Mouse (Mus musculus): Measurements from ENCODE around the gene Arid2. TPM values are rescaled to one million over a fixed set of nuclear protein-coding genes. Genes with fewer than 3 reads are reported as not detected.
A peak's percentile ranks its signal among the peaks of the same experiment; 100 is the strongest.
"Not testable (repeated sequence)": the region's sequence is repeated elsewhere in the genome, so short reads cannot be mapped to it uniquely, and the experiment has no call there.

The Arid2 gene
- polyA plus RNA-seq (2012; fragmentation: generic; extraction: Trizol), result 9.3 TPM

GRCm38 (mm10) chr15:96287369-96287975 is at the start of gene Arid2:
TSS of gene Arid2 (plus strand) at chr15:96287518.
- peaks cover 66% of the 10 kb centered on the region for H3K79me2 ChIP-seq (ENCODE audit: control insufficient read depth, insufficient read depth)
- peak within 1 kb of the TSS; percentile 100 for H3K4me2 ChIP-seq (ENCODE audit: low read depth)
- peaks cover under 1% of the 10 kb centered on the region for H3K36me3 ChIP-seq (ENCODE audit: control insufficient read depth, insufficient read depth)
- TF ChIP-seq POLR2A (IDR thresholded peaks at IDR 0.05; ENCODE audit: insufficient read length, low read depth) (peak; percentile 3), MAX (IDR thresholded peaks at IDR 0.05; ENCODE audit: low read depth) (no peak)
- H3K4me3 ChIP-seq, result peak within 1 kb of the TSS; percentile 73
- H3K27me3 ChIP-seq (ENCODE audit: control insufficient read depth, insufficient read depth, insufficient read length), result no peaks in the 10 kb centered on the region
- peak within 1 kb of the TSS; percentile 87 for H3ac ChIP-seq (ENCODE audit: control insufficient read depth, insufficient read length)

- no peak for TF ChIP-seq E2F4 (IDR thresholded peaks at IDR 0.05; ENCODE audit: insufficient read depth)
- no peak for TF ChIP-seq SRF (IDR thresholded peaks at IDR 0.05; ENCODE audit: control insufficient read depth, insufficient read length, low read depth)
- TF ChIP-seq MAX (IDR thresholded peaks at IDR 0.05; ENCODE audit: low read depth), result no peak
- no peak for TF ChIP-seq MYOD1 (IDR thresholded peaks at IDR 0.05; ENCODE audit: control insufficient read depth in 1 of 3, insufficient read length in 2 of 3, low read depth in 2 of 3)
- no peak for TF ChIP-seq MYOG (IDR thresholded peaks at IDR 0.05; ENCODE audit: control insufficient read depth in 1 of 3, insufficient read depth in 1 of 3, insufficient read length in 2 of 3, low read depth in 2 of 3)
- TF ChIP-seq POLR2A (IDR thresholded peaks at IDR 0.05; ENCODE audit: insufficient read length, low read depth), result no peak
- no peak for TF ChIP-seq USF1 (IDR thresholded peaks at IDR 0.05; ENCODE audit: low read depth)
- no peak for TF ChIP-seq CEBPB (IDR thresholded peaks at IDR 0.05; ENCODE audit: insufficient read depth, poor library complexity, severe bottlenecking)
- no peak for TF ChIP-seq REST (IDR thresholded peaks at IDR 0.05; ENCODE audit: insufficient read depth, insufficient read length)
- TF ChIP-seq POLR2AphosphoS2 (IDR thresholded peaks at IDR 0.05; ENCODE audit: insufficient read length, low read depth), result no peak
- no peak for TF ChIP-seq TCF3 (IDR thresholded peaks at IDR 0.05; ENCODE audit: insufficient read length, low read depth)
- TF ChIP-seq TCF12 (IDR thresholded peaks at IDR 0.05; ENCODE audit: insufficient read depth, poor library complexity, severe bottlenecking), result no peak
- Histone ChIP-seq H3K4me2 (ENCODE audit: low read depth) (no peak overlapping the region), H3ac (ENCODE audit: control insufficient read depth, insufficient read length) (no peak overlapping the region), H3K4me3 (no peak overlapping the region), H3K36me3 (ENCODE audit: control insufficient read depth, insufficient read depth) (no peaks in the 10 kb centered on the region), H3K27me3 (ENCODE audit: control insufficient read depth, insufficient read depth, insufficient read length) (peaks cover 9% of the 10 kb centered on the region), H3K79me2 (ENCODE audit: control insufficient read depth, insufficient read depth) (no peaks in the 10 kb centered on the region)
Observed at GRCm38 (mm10) chr15:96238071-96238470, 49.2 kb upstream of the Arid2 start.

GRCm38 (mm10) chr15:96244171-96244570 is 43.1 kb upstream of the Arid2 start:
- TF ChIP-seq USF1 (IDR thresholded peaks at IDR 0.05; ENCODE audit: low read depth), result no peak
- no peak for TF ChIP-seq MAX (IDR thresholded peaks at IDR 0.05; ENCODE audit: low read depth)
- no peak for TF ChIP-seq TCF12 (IDR thresholded peaks at IDR 0.05; ENCODE audit: insufficient read depth, poor library complexity, severe bottlenecking)
- no peak for TF ChIP-seq MYOG (IDR thresholded peaks at IDR 0.05; ENCODE audit: control insufficient read depth in 1 of 3, insufficient read depth in 1 of 3, insufficient read length in 2 of 3, low read depth in 2 of 3)
- TF ChIP-seq E2F4 (IDR thresholded peaks at IDR 0.05; ENCODE audit: insufficient read depth), result no peak
- no peak for TF ChIP-seq POLR2A (IDR thresholded peaks at IDR 0.05; ENCODE audit: insufficient read length, low read depth)
- no peak for TF ChIP-seq MYOD1 (IDR thresholded peaks at IDR 0.05; ENCODE audit: control insufficient read depth in 1 of 3, insufficient read length in 2 of 3, low read depth in 2 of 3)
- no peak for TF ChIP-seq SRF (IDR thresholded peaks at IDR 0.05; ENCODE audit: control insufficient read depth, insufficient read length, low read depth)
- no peak for TF ChIP-seq REST (IDR thresholded peaks at IDR 0.05; ENCODE audit: insufficient read depth, insufficient read length)
- TF ChIP-seq CEBPB (IDR thresholded peaks at IDR 0.05; ENCODE audit: insufficient read depth, poor library complexity, severe bottlenecking), result no peak
- Histone ChIP-seq H3K36me3 (ENCODE audit: control insufficient read depth, insufficient read depth) (no peaks in the 10 kb centered on the region), H3K4me2 (ENCODE audit: low read depth) (no peak overlapping the region), H3K4me3 (no peak overlapping the region), H3K27me3 (ENCODE audit: control insufficient read depth, insufficient read depth, insufficient read length) (no peaks in the 10 kb centered on the region), H3K79me2 (ENCODE audit: control insufficient read depth, insufficient read depth) (no peaks in the 10 kb centered on the region), H3ac (ENCODE audit: control insufficient read depth, insufficient read length) (no peak overlapping the region)

- H3K4me3 ChIP-seq; H3K27me3 ChIP-seq (ENCODE audit: control insufficient read depth, insufficient read depth, insufficient read length); H3ac ChIP-seq (ENCODE audit: control insufficient read depth, insufficient read length); H3K36me3 ChIP-seq (ENCODE audit: control insufficient read depth, insufficient read depth); H3K79me2 ChIP-seq (ENCODE audit: control insufficient read depth, insufficient read depth); H3K4me2 ChIP-seq (ENCODE audit: low read depth): not testable (repeated sequence)
Observed at GRCm38 (mm10) chr15:96244715-96245114, 42.6 kb upstream of the Arid2 start.

DNA sequence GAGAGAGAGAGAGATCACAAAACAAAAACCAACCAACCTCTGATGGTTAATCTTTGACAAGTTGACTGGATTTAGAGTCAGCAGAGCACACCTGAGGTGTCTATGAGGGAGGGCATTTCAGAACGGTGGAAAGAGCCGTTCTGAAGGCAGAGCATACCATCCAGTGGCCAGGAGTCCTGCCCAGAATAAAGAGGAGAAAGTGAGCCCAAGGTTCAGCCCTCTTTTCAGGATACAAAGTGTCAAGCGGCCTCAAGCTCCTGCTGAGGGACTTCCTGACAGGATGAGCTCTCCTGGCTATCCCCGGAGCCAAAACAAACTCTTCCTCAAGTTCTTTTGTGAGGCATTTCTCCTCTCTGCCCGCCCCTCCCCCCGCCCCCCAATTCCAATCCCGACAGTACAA is 33.5 kb upstream of the Arid2 start:
- Histone ChIP-seq H3K36me3 (ENCODE audit: control insufficient read depth, insufficient read depth) (no peaks in the 10 kb centered on the region), H3K27me3 (ENCODE audit: control insufficient read depth, insufficient read depth, insufficient read length) (peaks cover 5% of the 10 kb centered on the region), H3K4me2 (ENCODE audit: low read depth) (no peak overlapping the region), H3K4me3 (no peak overlapping the region), H3ac (ENCODE audit: control insufficient read depth, insufficient read length) (no peak overlapping the region), H3K79me2 (ENCODE audit: control insufficient read depth, insufficient read depth) (no peaks in the 10 kb centered on the region)
- no peak for TF ChIP-seq REST (IDR thresholded peaks at IDR 0.05; ENCODE audit: insufficient read depth, insufficient read length)
- no peak for TF ChIP-seq TCF12 (IDR thresholded peaks at IDR 0.05; ENCODE audit: insufficient read depth, poor library complexity, severe bottlenecking)
- no peak for TF ChIP-seq TCF3 (IDR thresholded peaks at IDR 0.05; ENCODE audit: insufficient read length, low read depth)
- TF ChIP-seq USF1 (IDR thresholded peaks at IDR 0.05; ENCODE audit: low read depth), result no peak

All from myocyte (in vitro differentiated cells).